Mouse (Mus musculus): ENCODE results near the gene Ift122.

Gene Ift122

DNA sequence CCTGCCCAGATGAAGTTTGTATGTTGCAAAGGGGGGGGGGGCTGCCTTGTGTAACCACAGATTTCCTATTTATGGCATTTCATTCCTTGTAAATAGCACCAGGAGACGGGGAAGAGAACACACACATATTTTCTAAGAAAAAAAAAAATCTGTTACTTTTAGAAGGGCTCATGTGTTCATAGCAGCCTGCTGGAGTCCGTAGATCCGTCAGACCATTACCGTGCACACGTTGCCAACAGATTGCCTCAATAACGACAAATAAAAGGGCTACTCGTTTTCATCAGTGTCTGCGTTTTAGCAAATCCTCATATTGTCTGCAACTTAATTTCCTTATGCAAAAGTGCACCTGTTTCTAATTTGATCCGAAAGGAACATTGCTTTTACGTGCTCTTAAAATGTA, 73.1 kb downstream of the Ift122 start:
- no peak for DNase-seq (ENCODE audit: extremely low spot score)

- no peak for DNase-seq (ENCODE audit: extremely low spot score)
These were observed 74.3 kb downstream of the Ift122 start for GRCm38 (mm10) chr6:115927292-115928242.

DNA sequence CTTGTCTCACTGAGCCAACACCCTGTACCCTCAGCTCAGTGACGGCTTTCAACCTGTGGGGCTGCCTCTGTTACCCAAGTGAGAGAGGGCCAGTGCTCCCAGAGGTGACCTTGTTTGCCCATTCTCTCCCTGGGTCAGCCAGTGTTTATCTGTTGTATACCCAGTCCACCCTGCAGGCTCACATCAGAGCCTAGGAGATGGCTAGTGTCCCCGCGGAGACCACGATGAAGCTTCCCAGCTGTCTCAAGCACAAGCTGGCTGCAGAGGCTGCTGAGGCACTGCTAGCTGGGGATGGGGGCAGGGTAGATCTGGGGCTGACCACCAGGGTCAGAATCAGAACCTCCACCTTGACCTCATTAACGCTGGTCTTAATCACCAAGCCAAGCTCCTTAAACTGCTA, 76.7 kb downstream of the Ift122 start:
- no peak for DNase-seq (ENCODE audit: extremely low spot score)

GRCm38 (mm10) chr6:115931639-115932038, 78.4 kb downstream of the Ift122 start, which contains the start of gene Rho:
Gene Rho (plus strand): TSS chr6:115931748.
- no peak for DNase-seq (ENCODE audit: extremely low spot score)

GRCm38 (mm10) chr6:115932391-115932790, 79.1 kb downstream of the Ift122 start:
- DNase-seq (ENCODE audit: extremely low spot score), result no peak

DNA sequence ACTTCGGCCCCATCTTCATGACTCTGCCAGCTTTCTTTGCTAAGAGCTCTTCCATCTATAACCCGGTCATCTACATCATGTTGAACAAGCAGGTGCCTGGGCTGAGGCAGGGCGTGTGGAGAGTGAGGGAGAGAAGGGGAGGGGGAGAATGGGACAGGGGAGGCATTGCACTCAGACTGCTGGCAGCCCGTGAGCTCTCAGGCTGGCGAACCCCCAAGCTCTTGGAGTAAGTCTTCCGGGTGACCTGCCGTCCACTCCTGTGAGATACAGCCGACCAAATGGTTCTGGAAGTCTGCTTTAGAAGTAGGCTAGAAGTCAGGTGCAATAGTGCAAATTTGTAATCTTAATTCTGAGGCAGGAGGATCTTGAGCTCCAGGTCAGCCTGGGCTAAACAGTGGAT, 82.3 kb downstream of the Ift122 start:
- DNase-seq (ENCODE audit: extremely low spot score), result no peak

DNA sequence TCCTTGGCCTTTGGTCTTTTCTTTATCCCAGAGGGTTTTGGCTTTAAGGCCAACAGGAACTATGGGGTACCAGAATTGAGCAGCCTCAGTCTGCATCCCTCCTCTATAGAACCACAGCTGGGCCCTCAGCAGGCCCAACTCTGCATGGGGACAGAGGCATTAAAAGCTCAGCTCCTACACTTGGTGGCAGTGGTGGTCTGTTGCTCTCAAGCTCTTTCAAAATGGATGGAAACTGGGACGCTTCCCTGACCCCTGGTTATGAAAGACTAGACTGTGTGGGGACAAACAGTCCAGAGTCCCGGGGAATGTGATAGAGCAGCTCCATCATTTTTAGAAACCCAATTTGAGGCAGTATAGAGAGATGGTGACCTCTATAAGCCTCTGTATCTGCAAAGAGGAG, 84.7 kb downstream of the Ift122 start:
- DNase-seq (ENCODE audit: extremely low spot score), result no peak

DNA sequence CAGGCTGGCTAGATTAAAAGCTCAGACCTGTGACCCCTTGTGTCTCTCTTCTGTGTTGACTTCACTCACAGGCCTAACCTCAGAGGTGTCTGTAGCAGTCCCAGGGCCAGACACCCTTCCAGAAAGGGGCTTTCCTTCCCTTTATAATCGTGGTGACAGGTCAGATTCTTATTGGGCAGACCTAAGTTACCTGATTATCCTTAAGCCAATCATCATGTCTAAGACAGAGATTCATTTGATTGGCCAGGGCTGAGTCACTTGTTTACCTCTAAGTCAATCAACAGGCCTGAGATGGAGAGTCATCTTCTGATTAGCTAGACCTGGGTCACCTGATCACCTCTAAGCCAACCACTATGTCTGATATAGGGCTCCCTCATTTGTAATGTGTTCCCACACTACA, 85.5 kb downstream of the Ift122 start:
- DNase-seq (ENCODE audit: extremely low spot score), result no peak

- DNase-seq (ENCODE audit: extremely low spot score), result no peak
These were observed 87.3 kb downstream of the Ift122 start for GRCm38 (mm10) chr6:115940603-115941002.

- peak; percentile 59 for DNase-seq (ENCODE audit: extremely low spot score)
These were observed 87.9 kb downstream of the Ift122 start for GRCm38 (mm10) chr6:115941128-115941527.

- no peak for DNase-seq (ENCODE audit: extremely low spot score)
These were observed 90.5 kb downstream of the Ift122 start for GRCm38 (mm10) chr6:115943498-115944427.

GRCm38 (mm10) chr6:115944638-115945037, 91.4 kb downstream of the Ift122 start, which contains the start of gene H1foo:
Gene H1foo (plus strand): TSS chr6:115944938.
- no peak for DNase-seq (ENCODE audit: extremely low spot score)

DNA sequence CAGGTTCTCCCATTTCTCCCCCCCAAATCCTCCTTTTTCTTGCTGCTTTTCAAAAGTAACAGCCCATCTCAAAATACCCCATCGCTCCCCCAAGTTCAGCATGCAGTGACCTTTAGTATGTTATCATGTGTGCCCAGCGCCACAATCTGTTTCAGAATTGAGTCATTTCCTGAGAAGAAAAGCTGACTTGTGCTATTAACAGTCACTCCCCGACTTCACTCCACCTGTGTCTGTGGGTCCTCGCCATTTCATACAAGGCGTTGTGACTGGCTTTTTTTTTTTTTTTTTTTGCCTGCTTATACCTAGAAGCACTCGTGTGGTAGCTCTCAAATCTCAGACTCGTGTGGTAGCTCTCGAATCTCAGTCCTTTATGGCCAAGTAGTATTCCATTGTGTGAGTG, 92.4 kb downstream of the Ift122 start:
- DNase-seq (ENCODE audit: extremely low spot score), result no peak

DNA sequence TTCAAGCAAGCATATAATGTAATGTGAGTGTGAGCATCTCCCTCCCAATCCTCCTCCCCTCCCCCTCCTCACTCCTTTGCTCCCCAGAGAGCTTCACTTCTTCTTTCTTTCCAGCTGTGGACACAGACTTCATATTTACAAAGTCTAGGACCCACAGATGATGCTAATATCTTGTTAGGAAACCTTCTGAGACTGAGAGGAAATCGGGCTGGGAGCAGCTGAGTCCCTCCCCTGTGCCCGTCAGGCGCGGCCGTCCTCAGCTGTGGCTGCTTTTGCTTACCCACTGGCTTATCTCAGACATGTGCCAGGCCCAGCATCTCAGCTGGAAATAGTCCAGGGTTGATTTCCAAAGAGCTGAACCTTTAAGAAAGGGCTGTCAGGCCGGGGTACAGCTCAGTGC, 93.1 kb downstream of the Ift122 start:
- DNase-seq (ENCODE audit: extremely low spot score), result no peak

- no peak for DNase-seq (ENCODE audit: extremely low spot score)
These were observed 101.3 kb downstream of the Ift122 start for GRCm38 (mm10) chr6:115954506-115955074.

DNA sequence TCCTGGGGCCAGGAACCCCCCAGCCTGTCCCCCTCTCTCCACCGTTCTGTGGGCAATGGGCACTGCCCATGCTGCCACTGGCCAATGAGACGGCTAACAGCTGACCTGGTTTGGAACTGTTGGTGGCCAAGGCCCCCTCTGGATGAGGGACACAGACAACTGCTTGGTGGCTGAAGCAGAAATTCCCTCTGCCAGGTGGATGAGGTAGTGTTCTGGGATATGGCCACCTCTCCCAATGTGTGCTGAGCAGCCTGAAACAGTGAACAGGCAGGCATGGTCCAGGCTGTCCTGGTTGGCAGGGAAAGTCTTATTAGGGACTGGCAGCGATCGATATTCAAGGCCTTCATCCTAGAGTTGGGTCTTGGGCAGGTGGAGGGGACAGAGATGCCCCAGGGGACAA, 101.9 kb downstream of the Ift122 start:
- no peak for DNase-seq (ENCODE audit: extremely low spot score)

- no peak for DNase-seq (ENCODE audit: extremely low spot score)
These were observed 102.4 kb downstream of the Ift122 start for GRCm38 (mm10) chr6:115955664-115956063.

GRCm38 (mm10) chr6:115956418-115956921, 103.2 kb downstream of the Ift122 start:
- DNase-seq (ENCODE audit: extremely low spot score), result no peak

DNA sequence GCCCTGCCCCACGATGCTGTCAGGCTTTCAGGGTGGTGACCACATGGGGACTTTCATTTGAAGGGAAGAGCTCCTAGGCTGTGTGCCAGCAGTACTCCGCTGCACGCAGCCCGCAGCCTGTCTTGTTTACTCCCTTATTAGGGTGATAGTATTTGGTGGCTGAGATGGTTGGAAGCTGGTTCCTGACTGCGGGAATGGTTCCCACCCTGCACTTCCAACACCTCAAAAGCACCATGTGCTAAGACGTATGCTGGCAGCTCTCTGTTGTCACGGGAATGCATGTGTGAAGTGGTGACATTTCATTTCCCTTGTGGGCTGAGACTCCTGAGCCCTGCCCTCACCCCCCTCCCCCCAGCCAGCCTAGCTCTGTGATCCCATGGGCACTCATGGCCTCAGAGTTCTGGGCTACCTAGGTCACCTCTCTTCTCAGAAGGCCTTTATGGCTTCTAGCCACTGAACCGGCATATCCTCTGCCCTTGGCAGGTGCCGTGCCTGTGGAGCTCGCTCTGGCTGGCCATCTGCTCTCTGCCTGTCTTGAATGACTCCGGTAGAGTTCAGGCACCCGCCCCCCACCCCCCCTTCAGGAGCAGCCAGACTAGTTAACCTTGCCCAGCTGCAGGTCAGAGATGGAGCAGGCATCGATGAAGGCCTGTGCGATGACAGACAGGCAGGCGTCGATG, 103.8 kb downstream of the Ift122 start:
- peak; percentile 12 for DNase-seq (ENCODE audit: extremely low spot score)

DNA sequence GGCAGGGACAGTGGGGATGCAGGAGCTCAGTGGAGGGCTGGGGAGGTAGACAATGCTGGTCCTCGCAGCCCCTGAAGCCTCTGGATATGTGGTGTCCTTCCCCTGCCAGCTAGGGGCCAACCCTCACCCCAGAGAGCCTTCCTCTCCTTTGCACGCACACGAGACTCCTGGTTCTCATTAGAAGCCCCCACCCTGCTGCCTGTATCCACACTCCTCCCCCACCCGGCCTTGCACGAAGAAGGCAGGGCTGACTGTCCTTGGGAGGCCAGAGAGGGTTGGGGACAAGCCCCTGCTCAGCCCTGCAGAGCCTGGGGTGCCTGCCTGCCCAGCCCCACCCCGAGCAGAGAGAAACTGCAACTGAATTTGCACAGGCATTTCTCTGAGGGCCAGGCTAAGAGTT, 104.4 kb downstream of the Ift122 start:
- peak; percentile 31 for DNase-seq (ENCODE audit: extremely low spot score)

DNA sequence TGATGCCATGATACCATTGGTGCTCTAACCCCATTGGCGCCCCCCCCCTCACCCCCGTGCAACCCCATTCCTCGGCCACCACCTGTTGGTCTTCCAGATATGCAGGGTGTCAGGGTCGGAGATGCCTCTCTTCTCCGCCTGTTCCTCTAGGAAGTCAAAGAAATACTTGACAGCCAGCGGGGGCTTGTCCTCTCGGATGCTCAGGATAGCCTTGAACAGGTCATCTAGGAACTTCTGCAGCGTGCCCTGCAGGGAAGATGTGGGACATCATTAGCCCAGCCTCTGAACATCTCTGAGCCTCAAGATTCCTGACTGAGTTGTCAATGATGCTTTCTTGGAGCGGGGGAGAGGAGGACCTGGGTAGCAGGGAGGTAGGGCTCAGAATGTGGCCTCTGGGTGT, 105.2 kb downstream of the Ift122 start:
- no peak for DNase-seq (ENCODE audit: extremely low spot score)

Measured in embryo, embryonic 9.5 days (tissue).